Mouse (Mus musculus): ENCODE data around the gene Fitm2. TPM values are rescaled to one million over a fixed set of nuclear protein-coding genes. Genes with fewer than 3 reads are reported as not detected.

The Fitm2 gene
- polyA plus RNA-seq, 1 experiment = 24.6 TPM

DNA sequence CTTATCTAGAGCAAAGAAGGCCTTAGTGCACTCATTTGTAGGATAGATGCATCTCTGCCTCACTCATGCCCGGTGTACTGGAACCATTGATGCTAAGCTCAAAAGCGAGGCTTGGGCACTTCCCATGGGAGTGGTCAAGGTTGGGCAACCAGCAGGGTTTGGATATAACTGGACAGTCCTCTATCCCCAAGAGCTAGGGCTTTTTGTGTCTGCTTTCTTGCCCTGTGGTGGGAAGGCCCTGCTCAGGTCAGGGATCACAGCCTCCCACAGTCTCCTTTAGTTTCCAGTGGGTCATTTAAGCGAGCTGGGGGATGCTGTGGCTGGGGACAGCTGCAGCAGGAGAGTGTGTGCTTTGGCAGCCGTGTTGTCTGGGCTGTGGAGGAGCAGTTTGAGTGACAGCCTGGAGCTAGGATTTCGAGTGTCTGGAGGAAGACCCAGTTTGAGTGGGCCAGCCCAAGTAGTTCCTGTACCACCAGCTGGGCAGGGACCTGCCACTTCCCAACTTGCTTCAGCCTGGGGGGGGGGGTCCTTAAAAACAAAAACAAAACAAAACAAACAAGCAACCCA, 17.4 kb upstream of the Fitm2 start:
- H3K79me2 ChIP-seq (ENCODE audit: control insufficient read depth, insufficient read depth) = no peaks in the 10 kb centered on the region
- no peak overlapping the region for H3K4me2 ChIP-seq (ENCODE audit: low read depth)
- no peak overlapping the region for H3ac ChIP-seq (ENCODE audit: control insufficient read depth, insufficient read length)
- TF ChIP-seq USF1 (IDR thresholded peaks at IDR 0.05; ENCODE audit: low read depth) (no peak), E2F4 (IDR thresholded peaks at IDR 0.05; ENCODE audit: insufficient read depth) (no peak), CEBPB (IDR thresholded peaks at IDR 0.05; ENCODE audit: insufficient read depth, poor library complexity, severe bottlenecking) (0 out of 2 replicates have a peak, but pooled peaks have one; percentile 8), REST (IDR thresholded peaks at IDR 0.05; ENCODE audit: insufficient read depth, insufficient read length) (no peak), MAX (IDR thresholded peaks at IDR 0.05; ENCODE audit: low read depth) (no peak), TCF3 (IDR thresholded peaks at IDR 0.05; ENCODE audit: insufficient read length, low read depth) (peak; percentile 54), MYOG (IDR thresholded peaks at IDR 0.05; ENCODE audit: control insufficient read depth in 1 of 3, insufficient read depth in 1 of 3, insufficient read length in 2 of 3, low read depth in 2 of 3) (peak; percentile 42 to 93 (median 81)), MYOD1 (IDR thresholded peaks at IDR 0.05; ENCODE audit: control insufficient read depth in 1 of 3, insufficient read length in 2 of 3, low read depth in 2 of 3) (peak in 2 of 3 experiments; percentile 70 to 92)
- H3K4me3 ChIP-seq = no peak overlapping the region
- no peaks in the 10 kb centered on the region for H3K36me3 ChIP-seq (ENCODE audit: control insufficient read depth, insufficient read depth)
- peaks cover 18% of the 10 kb centered on the region for H3K27me3 ChIP-seq (ENCODE audit: control insufficient read depth, insufficient read depth, insufficient read length)

DNA sequence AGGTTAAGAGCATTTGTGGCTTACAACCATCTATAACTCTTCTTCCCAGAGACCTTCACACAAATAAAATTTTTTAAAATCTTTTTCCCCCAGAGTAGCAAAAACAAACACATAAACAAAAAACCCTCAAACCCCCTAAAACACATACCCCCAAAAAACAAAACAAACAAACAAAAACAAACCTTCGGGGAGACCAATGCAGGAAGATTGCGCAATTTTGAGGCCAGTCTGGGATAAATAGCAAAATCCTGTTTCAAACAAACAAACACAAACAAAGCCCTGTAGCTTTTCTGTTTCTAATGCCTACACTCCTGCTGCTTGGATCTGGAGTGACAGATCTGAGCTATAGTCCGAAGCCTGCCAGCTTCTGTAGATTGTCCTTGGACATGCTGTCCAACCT, 14.9 kb upstream of the Fitm2 start:
- H3ac ChIP-seq (ENCODE audit: control insufficient read depth, insufficient read length) = no peak overlapping the region
- H3K79me2 ChIP-seq (ENCODE audit: control insufficient read depth, insufficient read depth) = no peaks in the 10 kb centered on the region
- peaks cover 16% of the 10 kb centered on the region for H3K27me3 ChIP-seq (ENCODE audit: control insufficient read depth, insufficient read depth, insufficient read length)
- no peak overlapping the region for H3K4me3 ChIP-seq
- TF ChIP-seq CEBPB (IDR thresholded peaks at IDR 0.05; ENCODE audit: insufficient read depth, poor library complexity, severe bottlenecking) = peak; percentile 63
- TF ChIP-seq POLR2AphosphoS2 (IDR thresholded peaks at IDR 0.05; ENCODE audit: insufficient read length, low read depth) = no peak
- H3K4me2 ChIP-seq (ENCODE audit: low read depth) = no peak overlapping the region
- H3K36me3 ChIP-seq (ENCODE audit: control insufficient read depth, insufficient read depth) = no peaks in the 10 kb centered on the region

DNA sequence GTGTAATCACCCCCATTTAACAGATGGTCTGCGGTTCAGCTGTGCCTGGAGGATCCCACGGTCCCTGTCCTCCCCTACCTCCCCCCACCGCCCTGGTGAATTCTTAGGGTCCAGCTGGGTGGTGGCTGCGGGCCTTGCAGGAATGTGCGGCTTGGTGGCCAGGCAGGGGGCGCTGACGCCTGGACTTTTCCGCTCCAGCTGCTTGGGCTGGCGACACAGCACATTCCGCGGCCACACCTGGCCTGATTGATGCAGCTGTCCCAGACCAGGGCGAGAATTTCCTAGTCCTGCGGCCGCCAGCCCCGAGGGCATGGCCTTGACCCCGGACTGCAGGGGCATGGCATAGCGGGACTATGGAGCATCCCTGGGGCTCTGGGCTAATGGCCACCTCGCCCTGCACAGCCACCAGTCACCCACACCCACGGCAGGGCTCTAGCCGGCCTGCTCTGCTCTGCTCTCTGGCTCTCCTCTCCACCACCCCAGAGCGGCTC, 9.2 kb upstream of the Fitm2 start:
- Histone ChIP-seq H3K79me2 (ENCODE audit: control insufficient read depth, insufficient read depth) (no peaks in the 10 kb centered on the region), H3K4me3 (no peak overlapping the region), H3K27me3 (ENCODE audit: control insufficient read depth, insufficient read depth, insufficient read length) (no peaks in the 10 kb centered on the region), H3K36me3 (ENCODE audit: control insufficient read depth, insufficient read depth) (no peaks in the 10 kb centered on the region), H3K4me2 (ENCODE audit: low read depth) (peak overlapping the region; percentile 22), H3ac (ENCODE audit: control insufficient read depth, insufficient read length) (no peak overlapping the region)
- TF ChIP-seq POLR2AphosphoS2 (IDR thresholded peaks at IDR 0.05; ENCODE audit: insufficient read length, low read depth) = no peak
- no peak for TF ChIP-seq REST (IDR thresholded peaks at IDR 0.05; ENCODE audit: insufficient read depth, insufficient read length)
- TF ChIP-seq USF1 (IDR thresholded peaks at IDR 0.05; ENCODE audit: low read depth) = no peak
- TF ChIP-seq MYOD1 (IDR thresholded peaks at IDR 0.05; ENCODE audit: control insufficient read depth in 1 of 3, insufficient read length in 2 of 3, low read depth in 2 of 3) = peak; percentile 23 to 97 (median 96)
- peak; percentile 96 for TF ChIP-seq TCF3 (IDR thresholded peaks at IDR 0.05; ENCODE audit: insufficient read length, low read depth)
- TF ChIP-seq TCF12 (IDR thresholded peaks at IDR 0.05; ENCODE audit: insufficient read depth, poor library complexity, severe bottlenecking) = peak; percentile 92
- TF ChIP-seq MYOG (IDR thresholded peaks at IDR 0.05; ENCODE audit: control insufficient read depth in 1 of 3, insufficient read depth in 1 of 3, insufficient read length in 2 of 3, low read depth in 2 of 3) = peak; percentile 87 to 99 (median 98)

DNA sequence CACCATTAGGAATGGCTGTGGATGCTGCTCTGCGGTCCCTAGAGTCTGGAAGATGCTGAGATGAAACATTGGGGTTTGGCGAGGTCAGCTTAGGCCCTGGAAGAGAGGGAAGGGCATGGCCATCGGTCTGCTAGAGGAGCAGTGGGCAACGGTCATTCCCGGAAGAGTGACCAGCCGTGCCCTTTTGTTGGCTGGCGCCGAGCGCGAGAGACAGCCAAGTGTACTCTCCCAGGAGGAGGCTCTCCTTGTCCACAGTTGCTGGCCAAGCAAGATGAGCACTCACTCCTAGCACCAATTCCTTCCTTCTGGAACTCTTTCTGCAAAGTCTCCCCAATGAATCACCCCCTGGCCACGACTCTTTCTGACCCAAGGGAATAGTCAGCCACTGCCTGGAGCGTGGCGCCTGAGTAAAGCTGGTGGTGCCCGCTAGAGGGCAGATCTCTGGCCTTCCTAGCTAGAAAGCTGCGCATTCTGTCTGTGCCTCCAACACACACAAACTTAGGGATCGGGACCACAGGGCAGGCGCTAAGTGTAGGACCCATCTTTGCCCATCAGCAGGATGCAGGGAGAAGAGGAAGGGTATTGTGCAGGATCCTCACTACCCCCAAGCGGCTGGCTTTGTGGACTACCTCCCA, 7.9 kb upstream of the Fitm2 start:
- H3K36me3 ChIP-seq (ENCODE audit: control insufficient read depth, insufficient read depth) = no peaks in the 10 kb centered on the region
- no peak overlapping the region for H3K4me2 ChIP-seq (ENCODE audit: low read depth)
- no peak overlapping the region for H3ac ChIP-seq (ENCODE audit: control insufficient read depth, insufficient read length)
- H3K27me3 ChIP-seq (ENCODE audit: control insufficient read depth, insufficient read depth, insufficient read length) = no peaks in the 10 kb centered on the region
- no peak overlapping the region for H3K4me3 ChIP-seq
- TF ChIP-seq E2F4 (IDR thresholded peaks at IDR 0.05; ENCODE audit: insufficient read depth) (no peak), CEBPB (IDR thresholded peaks at IDR 0.05; ENCODE audit: insufficient read depth, poor library complexity, severe bottlenecking) (no peak), TCF3 (IDR thresholded peaks at IDR 0.05; ENCODE audit: insufficient read length, low read depth) (no peak), POLR2A (IDR thresholded peaks at IDR 0.05; ENCODE audit: insufficient read length, low read depth) (no peak), USF1 (IDR thresholded peaks at IDR 0.05; ENCODE audit: low read depth) (no peak), TCF12 (IDR thresholded peaks at IDR 0.05; ENCODE audit: insufficient read depth, poor library complexity, severe bottlenecking) (no peak), MYOG (IDR thresholded peaks at IDR 0.05; ENCODE audit: control insufficient read depth in 1 of 3, insufficient read depth in 1 of 3, insufficient read length in 2 of 3, low read depth in 2 of 3) (no peak), MAX (IDR thresholded peaks at IDR 0.05; ENCODE audit: low read depth) (no peak), MYOD1 (IDR thresholded peaks at IDR 0.05; ENCODE audit: control insufficient read depth in 1 of 3, insufficient read length in 2 of 3, low read depth in 2 of 3) (no peak), REST (IDR thresholded peaks at IDR 0.05; ENCODE audit: insufficient read depth, insufficient read length) (no peak), POLR2AphosphoS2 (IDR thresholded peaks at IDR 0.05; ENCODE audit: insufficient read length, low read depth) (no peak), SRF (IDR thresholded peaks at IDR 0.05; ENCODE audit: control insufficient read depth, insufficient read length, low read depth) (no peak)
- no peaks in the 10 kb centered on the region for H3K79me2 ChIP-seq (ENCODE audit: control insufficient read depth, insufficient read depth)

Data from myocyte (in vitro differentiated cells).